Mouse (Mus musculus) skeletal muscle tissue, postnatal 0 days (tissue): ENCODE results near the gene Cox7a2l. TPM values are rescaled to one million over a fixed set of nuclear protein-coding genes. Genes with fewer than 3 reads are reported as not detected.

Source experiments
- polyA plus RNA-seq: library from polyadenylated mRNA; unstranded; fragments of >200 nt; fragmentation: Nextera tagmentation; extraction: Ambion mirVana; gene quantifications from 2 replicates; pipeline ENCODE4 v1.2.1, GENCODE M21; 2015

Gene Cox7a2l
- polyA plus RNA-seq, result 182 and 188 TPM in 2 replicates

GRCm38 (mm10) chr17:83517280-83518015, at the start of gene Cox7a2l:
Cox7a2l (minus strand) TSS chr17:83517330.

Other genes starting within 250 kb of the Cox7a2l start
- gene Eml4, start 166.4 kb downstream of the Cox7a2l start, polyA plus RNA-seq, result 4.1 and 4.8 TPM in 2 replicates
- gene Kcng3, start 114.6 kb upstream of the Cox7a2l start, polyA plus RNA-seq, result not detected in 2 replicates
- gene Mta3, start 188.8 kb upstream of the Cox7a2l start, polyA plus RNA-seq, result 14.6 and 20.6 TPM in 2 replicates